Mouse (Mus musculus) brain, embryonic 14.5 days (tissue): ENCODE data around the gene Iqcj. TPM values are rescaled to one million over a fixed set of nuclear protein-coding genes. Genes with fewer than 3 reads are reported as not detected.
A peak's percentile ranks its signal among the peaks of the same experiment; 100 is the strongest.

Experiments used
- DNase-seq: peaks from one replicate; pipeline ENCODE4 v3.0.0-alpha.2; 2011; ENCODE audit warnings: low read depth
- CTCF ChIP-seq: fragments of 200-500 bp; IDR thresholded peaks from 2 replicates; pipeline ENCODE4 v1.5.1; 2012; ENCODE audit warnings: inconsistent platforms, mild to moderate bottlenecking, moderate library complexity, borderline replicate concordance; ENCODE audit not compliant: insufficient read depth, insufficient read length; ENCODE audit errors: extremely low read depth
- POLR2A ChIP-seq: fragments of 200-500 bp; IDR thresholded peaks from 2 replicates; pipeline ENCODE4 v1.6.1; 2012; ENCODE audit warnings: mild to moderate bottlenecking, inconsistent platforms, borderline replicate concordance; ENCODE audit not compliant: poor library complexity, insufficient read depth, insufficient read length, severe bottlenecking; ENCODE audit errors: extremely low read depth
- polyA plus RNA-seq: library from polyadenylated mRNA; depleted of rRNA; stranded (reverse); fragments of >200 nt; gene quantifications from 2 replicates; pipeline ENCODE4 v1.2.3, GENCODE M21; 2012

Gene Iqcj
- polyA plus RNA-seq, 1 experiment, result 0.77 TPM

DNA sequence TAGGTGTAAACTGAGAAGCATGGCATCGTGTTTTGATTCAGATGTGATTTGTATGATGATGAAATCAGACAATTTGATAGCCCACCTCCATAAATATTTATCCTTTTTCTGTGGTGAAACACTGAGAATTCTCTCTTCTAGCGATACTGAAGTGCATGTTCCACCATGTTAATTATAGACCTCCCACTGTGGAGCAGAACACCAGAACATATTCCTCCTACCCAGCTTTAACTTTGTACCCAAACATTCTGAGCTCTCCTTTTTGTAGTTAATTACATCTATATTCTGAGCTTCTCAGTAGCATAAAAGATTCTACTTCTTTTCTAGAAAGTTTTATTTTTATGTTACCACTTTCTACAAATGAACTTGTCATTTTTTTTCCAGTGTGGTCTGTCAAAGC, 16.6 kb downstream of the Iqcj start:
- no peak for TF ChIP-seq CTCF
- TF ChIP-seq POLR2A, result no peak
- no peak for DNase-seq

DNA sequence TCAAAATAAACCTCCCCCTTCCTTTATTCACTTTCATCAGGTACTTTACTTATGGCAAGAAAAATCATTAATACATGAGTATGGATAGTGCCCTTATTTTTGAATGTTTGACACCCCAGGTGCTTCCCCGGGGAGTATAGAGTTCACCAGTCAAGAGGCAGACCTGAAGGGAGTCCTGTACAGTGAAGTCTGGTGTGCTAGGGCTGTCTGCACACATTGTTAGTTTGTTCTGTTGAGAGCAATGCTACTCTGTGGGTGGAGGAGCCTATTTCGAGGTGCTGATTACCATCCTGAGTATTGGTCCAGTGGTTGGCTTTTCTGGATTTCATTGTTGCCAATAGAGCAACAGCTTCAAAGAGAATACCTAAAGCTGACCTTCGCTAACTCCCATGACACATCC, 26.1 kb downstream of the Iqcj start:
- TF ChIP-seq CTCF (no peak), POLR2A (no peak)
- no peak for DNase-seq

DNA sequence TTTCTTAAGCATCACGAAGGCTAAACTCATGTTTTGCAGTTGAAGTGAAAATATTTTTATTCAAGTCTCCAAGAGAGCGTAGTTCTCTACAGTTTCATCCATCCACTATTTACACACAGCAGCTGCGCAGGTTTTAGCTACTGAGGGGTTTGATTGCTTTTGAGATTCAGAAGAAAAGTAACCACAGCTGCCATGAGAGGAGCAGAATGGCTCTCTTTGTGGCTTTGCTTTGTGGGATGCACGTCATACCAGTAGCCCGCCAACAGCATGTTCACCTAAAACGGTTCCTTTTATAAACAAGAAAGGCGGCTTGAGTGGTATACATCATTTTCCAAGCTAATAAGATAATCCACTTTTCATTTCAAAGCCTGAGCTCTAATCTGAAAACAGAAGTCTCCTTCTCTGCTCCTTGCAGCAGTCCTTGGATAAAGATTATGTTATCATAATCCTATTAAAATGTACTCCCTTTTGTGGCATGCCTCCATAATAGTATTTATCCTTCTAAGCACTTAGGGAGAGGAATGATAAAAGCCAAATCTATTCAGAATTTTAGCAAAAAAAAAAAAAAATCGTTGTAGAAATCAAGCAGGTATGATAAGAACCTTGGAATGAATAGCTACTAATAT, 26.7 kb downstream of the Iqcj start:
- DNase-seq, result peak; percentile 79
- no peak for TF ChIP-seq POLR2A
- no peak for TF ChIP-seq CTCF

DNA sequence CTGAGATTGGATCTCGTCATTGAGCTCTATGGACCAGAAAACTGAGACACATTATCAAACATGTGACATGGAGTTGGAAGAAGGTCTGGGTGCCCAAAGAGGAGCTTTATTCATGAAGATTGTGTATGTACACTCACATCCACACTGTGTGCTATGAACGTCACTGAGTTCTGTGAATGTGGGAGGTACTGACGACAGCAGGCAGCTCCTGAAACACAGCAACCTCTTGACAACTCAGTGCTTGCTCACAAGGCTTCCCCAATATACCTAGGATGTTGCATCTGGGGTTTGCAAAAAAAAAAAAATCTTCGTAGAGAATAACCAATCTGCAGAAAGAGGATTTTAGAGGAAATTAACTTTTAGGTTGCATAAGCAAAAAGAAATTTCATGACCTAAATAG, 31.1 kb downstream of the Iqcj start:
- TF ChIP-seq POLR2A, result no peak
- no peak for TF ChIP-seq CTCF
- DNase-seq, result no peak

DNA sequence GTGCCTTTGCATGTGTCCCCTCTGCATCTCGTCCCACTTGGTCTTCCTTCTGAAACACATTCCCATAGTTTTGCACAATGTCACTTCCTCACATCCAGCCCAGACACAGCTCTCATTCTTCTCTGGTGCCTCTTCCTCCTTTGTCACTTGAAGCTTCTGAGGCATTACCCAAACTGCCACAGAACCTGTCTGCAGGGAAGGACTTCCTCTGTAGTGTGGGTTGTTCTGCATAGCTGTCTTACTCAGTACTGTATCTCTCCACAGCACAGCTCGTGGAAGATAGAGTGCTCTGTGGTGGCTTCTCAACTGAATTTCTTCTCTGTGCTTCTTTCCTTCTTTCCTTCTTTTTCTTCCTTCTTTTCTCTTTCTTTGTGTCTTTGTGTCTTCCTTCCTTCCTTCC, 33.4 kb downstream of the Iqcj start:
- no peak for DNase-seq
- no peak for TF ChIP-seq POLR2A
- TF ChIP-seq CTCF, result no peak

DNA sequence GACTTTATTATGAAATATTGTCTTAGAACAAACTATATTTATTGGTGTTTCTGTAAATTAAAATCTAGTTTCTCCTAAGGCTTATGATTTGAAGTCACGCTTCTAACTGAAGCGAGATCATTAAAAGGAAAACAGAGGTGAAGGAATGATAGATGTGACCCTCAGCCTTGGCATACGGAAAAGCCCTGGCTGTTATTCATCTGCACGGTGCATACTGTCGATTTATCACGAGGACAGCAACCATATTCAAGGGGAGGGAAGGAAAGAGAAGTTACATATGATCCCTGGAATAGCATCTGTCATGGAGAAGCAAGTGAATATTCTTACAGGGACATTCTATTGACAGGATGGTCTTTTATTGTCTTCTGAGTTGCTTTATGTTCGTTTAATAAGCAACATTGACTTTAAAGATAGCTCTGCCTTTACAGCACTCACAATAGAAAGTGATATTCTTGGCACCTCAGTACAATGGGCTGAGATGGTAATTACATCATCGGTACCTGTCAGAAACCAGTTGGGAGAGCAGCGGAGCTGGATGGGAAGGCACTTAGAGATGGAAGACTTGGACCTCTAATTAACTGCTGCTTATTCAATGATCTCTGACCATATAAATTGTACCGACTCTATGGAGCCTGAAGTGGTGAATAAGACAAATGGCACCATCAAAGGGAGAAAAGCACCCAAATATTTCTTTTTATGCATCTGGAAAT, 38.6 kb downstream of the Iqcj start:
- DNase-seq, result peak; percentile 33
- TF ChIP-seq CTCF, result no peak
- TF ChIP-seq POLR2A, result no peak

DNA sequence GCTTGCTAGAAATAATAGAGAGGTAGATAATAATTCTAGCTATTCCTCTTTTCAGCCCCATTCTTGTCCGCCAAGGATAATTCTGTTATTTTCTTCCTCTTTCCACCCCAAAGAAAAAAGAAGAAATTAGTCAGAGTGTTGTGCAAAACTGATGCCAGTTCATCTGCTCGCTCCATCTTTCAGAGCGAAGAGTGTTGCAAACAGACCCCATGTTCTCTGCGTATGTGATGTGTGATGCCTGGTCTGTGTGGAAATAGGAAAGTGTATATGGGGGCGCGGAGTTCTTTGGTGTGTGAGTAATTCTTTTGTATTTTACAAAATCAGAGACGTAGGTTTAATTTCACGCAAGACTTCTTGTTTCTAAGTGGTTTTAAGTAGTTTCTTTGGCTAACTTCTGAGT, 39.2 kb downstream of the Iqcj start:
- no peak for TF ChIP-seq POLR2A
- no peak for TF ChIP-seq CTCF
- no peak for DNase-seq

DNA sequence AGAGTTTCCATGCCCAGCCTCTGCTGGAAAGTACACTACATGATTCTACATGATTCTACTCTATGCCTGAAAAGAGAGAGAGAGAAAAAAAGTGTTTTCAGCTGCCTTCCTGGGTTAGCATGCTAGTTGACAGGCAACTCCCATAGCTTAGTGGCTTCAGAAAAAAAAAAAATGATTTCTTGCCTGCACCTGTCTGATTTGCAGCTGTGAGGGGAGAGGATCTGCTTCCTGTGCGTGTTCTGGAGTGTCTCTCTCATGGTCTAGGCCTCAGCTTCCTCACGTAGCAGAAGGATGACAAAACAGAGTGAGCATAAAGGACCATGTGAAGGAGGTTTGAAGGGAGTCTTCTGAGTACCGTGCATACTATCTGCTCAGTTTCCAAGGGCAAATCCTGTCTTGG, 39.9 kb downstream of the Iqcj start:
- DNase-seq, result no peak
- TF ChIP-seq CTCF, result no peak
- no peak for TF ChIP-seq POLR2A

DNA sequence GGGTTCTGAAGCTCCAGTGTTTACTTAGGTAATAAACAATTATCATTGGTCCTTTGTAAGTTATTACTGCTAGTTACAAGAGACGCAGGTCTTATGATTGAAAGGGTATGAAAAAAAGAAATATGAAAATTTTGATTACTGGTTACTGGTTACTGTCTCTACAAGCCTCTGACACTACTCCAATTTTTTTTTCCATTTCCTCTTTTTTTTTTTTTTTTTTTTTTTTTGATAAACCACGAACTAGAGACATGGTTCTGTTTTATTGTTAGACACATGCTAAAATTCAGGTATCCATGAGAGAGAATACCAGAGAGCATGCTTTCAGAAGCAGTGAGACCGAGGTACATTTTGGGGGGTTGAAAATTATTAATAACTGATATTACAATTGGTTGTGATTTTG, 43.8 kb downstream of the Iqcj start:
- no peak for DNase-seq
- TF ChIP-seq CTCF (no peak), POLR2A (no peak)

DNA sequence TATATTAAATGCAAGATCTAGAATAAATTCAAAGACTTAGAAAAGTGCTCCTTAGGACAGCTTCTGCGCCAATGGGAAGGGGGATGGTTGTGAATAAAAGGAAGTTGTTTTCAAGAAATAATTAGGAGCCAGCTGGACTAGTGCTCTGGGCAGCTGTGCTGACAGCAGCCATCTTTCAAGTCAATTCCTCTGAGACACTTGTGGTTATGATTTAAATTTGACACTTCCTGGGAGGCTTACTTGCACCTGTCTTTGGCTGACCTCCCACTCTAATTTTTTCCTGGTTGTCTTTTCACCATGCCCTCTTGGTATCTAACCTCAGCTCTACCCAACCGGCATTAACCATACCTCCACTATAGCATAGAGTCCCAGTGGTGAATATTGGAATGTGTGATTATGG, 55.0 kb downstream of the Iqcj start:
- no peak for DNase-seq
- no peak for TF ChIP-seq CTCF
- TF ChIP-seq POLR2A, result no peak

DNA sequence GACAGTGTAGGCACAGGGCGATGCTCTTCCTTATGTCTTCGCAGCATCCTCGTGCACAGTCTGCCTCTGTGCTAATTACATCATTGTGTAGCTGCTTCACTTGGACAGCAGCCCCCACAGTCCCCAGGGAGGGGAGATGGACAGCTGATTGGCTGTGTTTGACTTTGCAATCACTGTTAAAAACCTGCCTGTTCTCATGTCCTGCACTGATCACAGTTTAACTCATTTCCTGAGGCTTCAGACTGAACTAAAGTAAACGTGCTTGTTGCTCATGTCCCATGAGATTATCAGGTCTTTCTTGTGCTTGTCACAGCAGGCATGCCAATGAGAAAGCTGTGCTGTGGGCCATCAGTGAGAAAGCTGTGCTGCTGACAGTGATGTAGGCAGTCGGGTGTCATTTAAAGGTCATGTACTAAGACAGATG, 60.5 kb downstream of the Iqcj start:
- peak; percentile 77 for DNase-seq
- TF ChIP-seq POLR2A, result no peak
- TF ChIP-seq CTCF, result no peak

DNA sequence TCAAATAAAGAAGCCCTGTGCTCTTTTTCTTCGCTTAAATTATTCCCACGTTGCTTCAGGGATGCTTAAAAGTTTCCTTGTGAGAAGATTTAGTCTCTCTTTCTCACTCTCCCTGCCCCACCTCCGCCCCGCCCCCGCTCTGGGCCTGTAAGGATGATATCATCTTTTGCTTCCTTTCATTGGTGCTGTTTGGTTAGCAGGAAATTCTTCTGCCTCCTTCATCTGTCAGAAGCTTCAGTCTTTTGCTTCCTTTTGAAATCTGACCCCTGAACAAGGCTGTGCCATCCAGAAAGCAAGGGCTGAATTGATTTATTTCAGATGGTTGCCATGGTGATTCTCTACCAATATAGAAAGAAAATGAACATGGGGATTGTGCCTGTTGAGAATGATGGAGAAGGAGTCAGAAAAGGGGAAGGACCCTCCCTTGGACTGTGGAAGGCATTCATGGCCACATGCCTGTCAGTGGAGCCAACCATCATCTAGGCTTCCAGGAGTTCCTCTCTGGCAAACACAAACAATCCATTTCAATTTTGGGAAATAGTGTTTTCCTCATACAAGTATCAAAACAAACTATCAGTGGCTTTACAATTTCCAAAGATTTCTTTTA, 62.5 kb downstream of the Iqcj start:
- DNase-seq, result peak; percentile 73
- TF ChIP-seq POLR2A (no peak), CTCF (no peak)

DNA sequence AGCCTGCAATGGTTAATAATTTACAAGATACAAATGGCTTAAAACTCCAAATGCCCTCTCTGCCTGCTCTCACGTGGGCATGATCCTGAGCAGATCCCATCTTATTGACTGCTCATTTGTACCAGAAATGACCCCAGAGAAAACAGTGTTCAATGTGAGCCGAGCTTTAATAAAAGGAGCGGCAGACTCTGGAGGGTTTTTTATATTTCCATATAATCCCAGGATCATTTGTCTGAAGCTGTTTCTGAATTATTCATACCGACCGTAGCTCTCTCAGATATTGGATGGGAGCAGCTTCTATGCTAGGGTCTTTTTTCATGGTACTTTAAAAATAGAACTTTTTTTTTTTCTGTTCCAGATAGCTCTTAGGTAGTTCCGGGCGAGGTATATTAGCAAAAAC, 67.7 kb downstream of the Iqcj start:
- peak; percentile 80 for DNase-seq
- TF ChIP-seq CTCF (no peak), POLR2A (no peak)
